Mouse (Mus musculus) frontal cortex, adult (tissue): ENCODE measurements around the gene Gm49369.
"Not testable (repeated sequence)": the region's sequence is repeated elsewhere in the genome, so short reads cannot be mapped to it uniquely, and the experiment has no call there.

ENCODE experiments used
- ATAC-seq: cut with Nextera tagmentation; 2 replicates; pipeline ENCODE4 v1.9.2; 2017; ENCODE audit warnings: mild to moderate bottlenecking, moderate library complexity, mixed read lengths; ENCODE audit not compliant: low TSS enrichment

Gene Gm49369

DNA sequence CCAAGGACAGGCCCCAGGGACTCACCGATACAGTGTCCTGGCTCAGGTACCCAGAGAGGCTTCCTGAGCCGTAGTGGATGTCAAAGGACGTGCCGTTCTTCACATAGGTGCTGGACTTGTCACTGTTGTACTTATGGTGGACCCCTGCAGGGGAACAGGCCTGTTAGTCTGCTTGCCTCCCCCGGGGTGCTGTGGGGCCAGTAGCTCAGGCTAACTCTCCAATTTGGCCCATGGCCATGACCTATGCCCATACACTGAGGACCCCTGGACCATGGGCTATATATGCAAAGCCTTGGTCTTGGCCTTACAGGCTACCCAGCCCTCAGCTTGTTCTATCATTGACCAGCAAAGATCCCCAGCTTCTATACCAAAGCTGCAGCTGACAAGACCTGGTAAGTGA is at the start of gene Gm49369:
Gm49369 (minus strand) TSS at position 101 of the 400 bp plus-strand sequence.
- ATAC-seq = no peak

- no peak for ATAC-seq
These were observed 48.6 kb upstream of the Gm49369 start for GRCm38 (mm10) chr7:142431106-142431505.

DNA sequence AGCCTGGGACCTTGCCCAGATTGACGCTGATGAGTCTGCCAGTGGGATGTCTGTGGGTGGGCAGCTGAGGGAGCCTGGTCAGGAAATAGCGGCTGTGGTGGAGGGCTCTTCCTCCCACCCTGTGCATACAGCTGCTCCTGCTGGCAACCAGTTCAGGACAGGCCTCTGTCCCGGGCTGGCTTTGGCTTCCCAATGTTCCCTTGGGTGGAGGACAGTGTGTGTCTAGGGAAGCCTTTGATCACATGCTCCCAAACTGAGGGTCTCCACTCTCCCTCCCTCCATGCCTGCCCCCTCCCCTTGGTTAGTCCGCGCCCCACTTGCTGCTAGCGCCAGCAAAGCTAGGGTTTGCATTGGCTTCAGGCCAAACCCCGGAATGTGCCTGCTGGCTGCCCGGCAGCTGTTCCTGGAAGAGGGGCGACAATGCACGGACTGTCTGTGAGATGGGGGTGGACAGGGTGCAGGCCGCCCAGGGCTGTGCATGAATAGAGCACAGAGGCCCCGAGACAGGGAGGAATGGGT is 47.8 kb upstream of the Gm49369 start:
- ATAC-seq = no peak

DNA sequence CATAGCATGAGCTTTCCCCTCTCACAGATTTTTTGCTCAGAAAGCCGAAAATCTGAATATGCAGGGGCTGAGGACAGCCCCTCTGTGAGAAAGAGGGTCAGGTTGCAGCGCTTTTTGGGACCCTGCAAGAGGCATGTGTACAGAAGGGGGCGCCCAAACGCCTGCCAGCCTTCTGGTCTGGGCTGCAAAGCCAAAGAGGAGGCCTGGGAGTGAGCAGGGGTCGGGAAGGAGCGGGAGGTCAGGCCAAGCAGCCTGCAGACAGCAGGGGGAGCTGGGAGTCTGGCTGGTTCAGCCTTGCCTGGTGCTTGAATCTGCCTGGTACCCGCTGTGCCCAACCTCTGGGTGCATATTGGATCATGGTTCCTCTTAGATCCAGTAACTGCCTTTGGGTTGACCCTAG is 45.7 kb upstream of the Gm49369 start:
- no peak for ATAC-seq

GRCm38 (mm10) chr7:142425641-142426213 is 43.3 kb upstream of the Gm49369 start:
- ATAC-seq = no peak

DNA sequence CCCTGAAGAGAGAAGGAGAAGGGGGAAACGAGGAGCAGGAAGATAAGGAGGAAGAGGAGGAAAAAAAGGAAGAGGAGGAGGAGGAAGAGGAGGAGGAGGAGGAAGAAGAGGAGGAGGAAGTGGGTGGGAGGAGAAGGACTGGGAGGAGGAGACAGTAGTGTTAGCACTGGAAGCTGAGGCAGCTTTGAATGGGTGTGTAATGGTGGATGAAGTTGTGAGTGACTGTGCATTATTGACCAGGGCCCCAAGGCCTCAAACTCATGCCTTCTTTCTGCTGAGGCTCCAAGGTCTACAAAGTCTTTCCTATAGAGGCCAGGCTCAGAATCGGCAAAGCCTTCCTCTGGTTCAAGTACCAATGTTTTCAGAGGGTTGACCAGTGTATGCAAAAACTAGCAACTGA is 39.4 kb upstream of the Gm49369 start:
- no peak for ATAC-seq

DNA sequence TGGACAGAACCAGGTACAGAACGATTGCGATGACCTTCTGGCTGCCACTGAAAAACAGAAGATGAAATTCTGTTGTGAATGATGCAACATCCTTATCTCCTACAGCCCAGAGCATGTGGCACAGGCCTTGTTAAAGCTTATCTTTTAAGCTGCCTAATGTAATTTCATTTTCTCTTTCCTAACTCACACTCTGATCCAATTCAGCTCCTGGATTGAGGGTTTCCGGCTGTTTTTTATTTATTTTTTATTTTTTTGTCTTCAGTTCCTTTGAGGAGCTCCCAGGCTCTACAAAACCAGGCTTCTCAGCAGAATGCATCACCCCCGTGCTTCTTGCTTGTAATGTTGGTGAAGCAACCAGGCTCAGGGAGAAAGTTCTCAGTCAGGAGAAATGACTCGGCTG is 37.4 kb upstream of the Gm49369 start:
- no peak for ATAC-seq

DNA sequence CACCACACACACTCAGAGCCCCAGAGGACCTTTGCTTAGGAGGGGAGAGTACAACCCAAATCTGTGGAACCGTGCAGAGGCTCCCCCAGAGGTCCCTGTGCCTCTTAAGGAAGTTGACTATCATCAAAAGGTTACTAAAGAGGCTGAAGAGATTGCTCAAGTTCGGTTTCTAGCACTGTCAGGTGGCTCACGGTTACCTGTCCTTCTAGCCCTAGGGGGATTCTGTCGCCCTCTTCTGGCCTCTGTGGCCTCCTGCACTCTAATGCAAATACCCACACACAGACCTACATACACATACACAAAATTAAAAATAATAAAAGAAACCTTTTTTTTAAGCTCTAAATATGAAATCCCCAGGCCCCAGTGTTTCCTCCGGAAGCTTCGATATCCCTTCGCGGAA is 36.2 kb upstream of the Gm49369 start:
- ATAC-seq = no peak

GRCm38 (mm10) chr7:142418027-142418426 is 35.6 kb upstream of the Gm49369 start:
- no peak for ATAC-seq

GRCm38 (mm10) chr7:142416225-142416624 is 33.8 kb upstream of the Gm49369 start:
- ATAC-seq = no peak

GRCm38 (mm10) chr7:142415314-142415713 is 32.8 kb upstream of the Gm49369 start:
- ATAC-seq = no peak

DNA sequence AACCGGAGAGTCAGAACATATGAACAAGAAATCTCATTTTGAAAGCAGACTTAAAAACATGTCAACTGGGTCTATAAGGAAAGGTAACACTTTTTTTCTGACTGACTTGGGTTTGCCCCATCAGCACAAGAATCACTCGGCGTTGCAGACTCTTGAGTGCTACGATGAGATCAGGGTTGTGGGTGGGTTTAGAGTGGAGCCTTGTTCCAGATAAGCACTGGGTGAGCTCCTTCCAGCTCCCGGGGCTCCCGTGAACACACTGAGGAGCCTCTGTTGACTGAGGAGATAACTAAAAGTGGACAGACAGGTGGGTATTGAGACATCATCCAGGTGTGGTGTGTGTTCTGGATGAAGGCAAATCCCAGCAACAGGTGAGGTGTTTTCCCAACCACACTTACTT is 30.8 kb upstream of the Gm49369 start:
- no peak for ATAC-seq

- no peak for ATAC-seq
These were observed 27.1 kb upstream of the Gm49369 start for GRCm38 (mm10) chr7:142409603-142410002.

GRCm38 (mm10) chr7:142408686-142409085 is 26.2 kb upstream of the Gm49369 start:
- ATAC-seq = no peak

GRCm38 (mm10) chr7:142407935-142408334 is 25.5 kb upstream of the Gm49369 start:
- ATAC-seq = no peak

GRCm38 (mm10) chr7:142405134-142405533 is 22.7 kb upstream of the Gm49369 start:
- not testable (repeated sequence) for ATAC-seq

- ATAC-seq = no peak
These were observed 21.1 kb upstream of the Gm49369 start for GRCm38 (mm10) chr7:142403591-142403990.

DNA sequence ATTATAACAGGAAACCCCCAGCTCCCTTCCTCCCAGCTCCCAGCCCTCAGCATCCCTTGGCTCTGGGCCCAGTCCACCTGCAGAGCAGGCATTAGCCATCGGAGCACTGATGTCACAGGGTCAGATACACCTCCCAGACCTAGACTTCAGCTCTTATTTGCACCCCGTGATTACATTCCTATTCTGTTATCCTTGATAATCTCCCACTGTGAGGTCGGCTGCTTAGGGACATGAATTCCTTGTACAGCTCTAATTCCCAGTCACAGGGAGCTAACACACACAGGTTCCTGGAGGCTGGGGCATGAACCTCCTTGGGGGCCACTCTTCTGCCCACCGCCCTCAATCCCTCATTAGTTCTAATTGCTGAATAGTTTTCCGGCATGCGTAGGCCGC is 18.3 kb upstream of the Gm49369 start:
- no peak for ATAC-seq

DNA sequence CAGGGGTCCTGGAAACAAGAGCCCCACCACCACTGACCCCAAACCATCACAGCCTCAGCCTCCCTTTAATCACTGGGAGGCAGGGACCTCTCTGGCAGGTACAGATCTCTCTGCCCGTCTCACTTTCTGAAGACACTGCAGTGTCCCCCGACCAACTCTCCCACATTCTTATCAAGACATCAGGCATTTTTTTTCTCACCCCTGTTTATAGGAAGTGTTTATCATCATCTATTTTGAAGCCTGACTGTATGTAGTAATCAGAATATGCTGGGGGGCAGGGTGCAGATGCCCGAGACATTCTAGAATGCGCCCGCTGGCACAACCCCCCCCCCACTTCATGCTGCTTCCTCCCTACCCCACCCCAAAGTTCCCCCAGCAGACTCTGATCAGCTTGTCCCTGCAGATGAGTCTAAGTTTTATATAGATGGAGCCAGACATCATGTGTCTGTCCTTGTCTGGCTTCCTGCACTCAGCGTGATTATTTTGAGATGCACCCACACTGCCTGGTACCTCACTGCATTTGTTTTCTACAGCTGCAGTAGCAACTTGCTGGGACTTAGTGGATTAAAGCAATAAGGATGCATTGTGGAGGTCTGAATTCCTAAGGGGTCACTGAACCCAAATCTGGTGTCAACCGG is 17.8 kb upstream of the Gm49369 start:
- ATAC-seq = peak; percentile 85

GRCm38 (mm10) chr7:142399250-142399649 is 16.8 kb upstream of the Gm49369 start:
- no peak for ATAC-seq

- no peak for ATAC-seq
These were observed 15.6 kb upstream of the Gm49369 start for GRCm38 (mm10) chr7:142398052-142398451.

GRCm38 (mm10) chr7:142396611-142397010 is 14.1 kb upstream of the Gm49369 start:
- ATAC-seq = no peak

GRCm38 (mm10) chr7:142395472-142395871 is 13.0 kb upstream of the Gm49369 start:
- no peak for ATAC-seq
